Mouse (Mus musculus) bone marrow, adult 2 months (tissue): ENCODE results near the gene Cnr1.

Source experiments
- CTCF ChIP-seq: fragments of 200-500 bp; IDR thresholded peaks from 2 replicates; pipeline ENCODE4 v1.5.1; 2011; ENCODE audit warnings: low read length, control low read depth; ENCODE audit not compliant: control insufficient read depth, insufficient read depth
- POLR2A ChIP-seq: fragments of 200-500 bp; IDR thresholded peaks from 2 replicates; pipeline ENCODE4 v1.6.1; 2011; ENCODE audit warnings: low read depth, mild to moderate bottlenecking, control low read depth, low read length, borderline replicate concordance; ENCODE audit not compliant: control insufficient read depth

GRCm38 (mm10) chr4:33893841-33894240, 30.6 kb upstream of the Cnr1 start:
- TF ChIP-seq CTCF = no peak
- no peak for TF ChIP-seq POLR2A
